Mouse (Mus musculus) ES-Bruce4 (cell line): ENCODE measurements around the gene Nat8f2. TPM values are rescaled to one million over a fixed set of nuclear protein-coding genes. Genes with fewer than 3 reads are reported as not detected.
"Not testable (repeated sequence)": the region's sequence is repeated elsewhere in the genome, so short reads cannot be mapped to it uniquely, and the experiment has no call there.

Source experiments
- H3K27ac ChIP-seq: 2 replicates; pipeline ENCODE4 v1.5.1; 2012; ENCODE audit warnings: low read length, inconsistent platforms; ENCODE audit not compliant: insufficient read depth
- H3K27me3 ChIP-seq: 2 replicates; pipeline ENCODE4 v1.6.1; 2012; ENCODE audit warnings: mild to moderate bottlenecking, low read length, inconsistent platforms; ENCODE audit not compliant: control insufficient read depth, poor library complexity, insufficient read depth, severe bottlenecking
- H3K36me3 ChIP-seq: 2 replicates; pipeline ENCODE4 v1.6.1; 2012; ENCODE audit warnings: inconsistent platforms, mild to moderate bottlenecking, low read length, moderate library complexity; ENCODE audit not compliant: control insufficient read depth, poor library complexity, insufficient read depth, severe bottlenecking
- H3K4me1 ChIP-seq: one replicate; pipeline ENCODE4 v1.8.1; 2011; ENCODE audit warnings: low read length; ENCODE audit not compliant: control insufficient read depth, insufficient read depth
- H3K4me3 ChIP-seq: 2 replicates; pipeline ENCODE4 v1.5.1; 2011; ENCODE audit warnings: low read depth, mild to moderate bottlenecking, low read length
- H3K9ac ChIP-seq: 2 replicates; pipeline ENCODE4 v1.6.1; 2012; ENCODE audit warnings: low read depth, mild to moderate bottlenecking, inconsistent platforms; ENCODE audit not compliant: poor library complexity, severe bottlenecking
- H3K9me3 ChIP-seq: replicated peaks from 2 replicates; pipeline ENCODE4 v1.6.1; 2012; ENCODE audit warnings: mild to moderate bottlenecking, low read length, inconsistent platforms; ENCODE audit not compliant: control insufficient read depth, poor library complexity, insufficient read depth, severe bottlenecking
- CTCF ChIP-seq: IDR thresholded peaks from one replicate; pipeline ENCODE4 v1.8.1; 2011; ENCODE audit warnings: low read depth, low read length
- EP300 ChIP-seq: IDR thresholded peaks from 2 replicates; pipeline ENCODE4 v1.6.1; 2011; ENCODE audit warnings: low read depth, low read length; ENCODE audit not compliant: insufficient read depth
- POLR2A ChIP-seq: IDR thresholded peaks from one replicate; pipeline ENCODE4 v1.8.1; 2011; ENCODE audit warnings: low read length; ENCODE audit not compliant: insufficient read depth
- polyA plus RNA-seq: library from polyadenylated mRNA; stranded (reverse); fragments of >200 nt; gene quantifications from 2 replicates; pipeline ENCODE4 v1.2.4, GENCODE M21; 2011; ENCODE audit warnings: low read depth; ENCODE audit not compliant: missing spikeins, insufficient read depth, insufficient read length

Gene Nat8f2
- polyA plus RNA-seq, 1 experiment = not detected

DNA sequence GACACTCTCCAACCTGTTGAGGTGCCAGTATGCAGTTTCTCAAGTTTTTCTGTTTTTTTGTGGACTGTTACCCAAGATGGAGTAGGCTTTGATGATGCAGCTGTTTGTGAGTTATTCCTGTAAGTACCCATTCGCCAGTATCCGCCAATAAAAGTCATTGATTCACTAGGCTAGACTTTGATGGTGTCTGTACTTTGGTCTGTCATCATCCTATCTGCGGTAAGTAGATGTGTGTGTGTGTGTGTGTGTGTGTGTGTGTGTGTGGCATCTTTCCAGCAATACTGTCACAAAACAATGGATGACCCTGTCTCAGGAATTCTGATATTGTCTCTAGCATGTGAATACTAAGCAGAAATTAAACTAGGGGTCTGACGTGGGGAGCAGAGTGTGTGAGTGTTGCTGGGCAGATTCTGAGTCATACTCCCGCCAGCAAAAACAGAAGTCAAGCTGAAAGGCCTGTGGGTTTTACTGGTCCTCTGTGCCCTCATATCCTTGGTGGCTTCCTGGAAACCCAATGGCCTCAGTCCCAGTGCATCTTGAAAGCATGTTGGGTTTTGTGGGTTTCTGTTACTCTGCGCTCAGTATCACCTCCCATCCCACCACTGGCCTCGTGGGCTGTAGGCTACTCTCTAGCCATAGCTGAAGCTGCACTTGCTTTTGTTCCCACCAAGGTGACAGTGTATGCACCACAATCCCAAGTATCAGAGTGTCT is 17.7 kb downstream of the Nat8f2 start:
- TF ChIP-seq EP300 = no peak
- TF ChIP-seq POLR2A = no peak
- TF ChIP-seq CTCF = no peak
- Histone ChIP-seq H3K27ac (no peak overlapping the region), H3K4me1 (peaks cover 10% of the 10 kb centered on the region), H3K9ac (no peak overlapping the region), H3K36me3 (no peaks in the 10 kb centered on the region), H3K4me3 (no peak overlapping the region), H3K27me3 (no peaks in the 10 kb centered on the region), H3K9me3 (0 out of 2 replicates have a peak, but pooled peaks cover 2% of the 10 kb centered on the region)

- Histone ChIP-seq H3K27me3 (no peaks in the 10 kb centered on the region), H3K9me3 (0 out of 2 replicates have a peak, but pooled peaks cover 2% of the 10 kb centered on the region), H3K36me3 (no peaks in the 10 kb centered on the region), H3K4me1 (peaks cover 10% of the 10 kb centered on the region), H3K27ac (no peak overlapping the region), H3K4me3 (no peak overlapping the region), H3K9ac (no peak overlapping the region)
- TF ChIP-seq CTCF (no peak), EP300 (0 out of 2 replicates have a peak, but pooled peaks have one; percentile 58)
These were observed 19.7 kb downstream of the Nat8f2 start for GRCm38 (mm10) chr6:85849240-85849639.

GRCm38 (mm10) chr6:85848140-85848539 is 20.8 kb downstream of the Nat8f2 start:
- Histone ChIP-seq H3K4me3 (no peak overlapping the region), H3K4me1 (peaks cover 10% of the 10 kb centered on the region), H3K9me3 (no peaks in the 10 kb centered on the region), H3K36me3 (no peaks in the 10 kb centered on the region), H3K9ac (no peak overlapping the region), H3K27me3 (no peaks in the 10 kb centered on the region), H3K27ac (no peak overlapping the region)
- TF ChIP-seq EP300 = peak; percentile 60; the same call in 1 of the 2 replicates
- no peak for TF ChIP-seq POLR2A

- Histone ChIP-seq H3K36me3 (no peaks in the 10 kb centered on the region), H3K4me3 (no peak overlapping the region), H3K4me1 (peaks cover 10% of the 10 kb centered on the region), H3K27ac (no peak overlapping the region), H3K9ac (no peak overlapping the region), H3K9me3 (no peaks in the 10 kb centered on the region), H3K27me3 (no peaks in the 10 kb centered on the region)
- TF ChIP-seq POLR2A (no peak), EP300 (no peak), CTCF (no peak)
These were observed 22.0 kb downstream of the Nat8f2 start for GRCm38 (mm10) chr6:85846921-85847320.

DNA sequence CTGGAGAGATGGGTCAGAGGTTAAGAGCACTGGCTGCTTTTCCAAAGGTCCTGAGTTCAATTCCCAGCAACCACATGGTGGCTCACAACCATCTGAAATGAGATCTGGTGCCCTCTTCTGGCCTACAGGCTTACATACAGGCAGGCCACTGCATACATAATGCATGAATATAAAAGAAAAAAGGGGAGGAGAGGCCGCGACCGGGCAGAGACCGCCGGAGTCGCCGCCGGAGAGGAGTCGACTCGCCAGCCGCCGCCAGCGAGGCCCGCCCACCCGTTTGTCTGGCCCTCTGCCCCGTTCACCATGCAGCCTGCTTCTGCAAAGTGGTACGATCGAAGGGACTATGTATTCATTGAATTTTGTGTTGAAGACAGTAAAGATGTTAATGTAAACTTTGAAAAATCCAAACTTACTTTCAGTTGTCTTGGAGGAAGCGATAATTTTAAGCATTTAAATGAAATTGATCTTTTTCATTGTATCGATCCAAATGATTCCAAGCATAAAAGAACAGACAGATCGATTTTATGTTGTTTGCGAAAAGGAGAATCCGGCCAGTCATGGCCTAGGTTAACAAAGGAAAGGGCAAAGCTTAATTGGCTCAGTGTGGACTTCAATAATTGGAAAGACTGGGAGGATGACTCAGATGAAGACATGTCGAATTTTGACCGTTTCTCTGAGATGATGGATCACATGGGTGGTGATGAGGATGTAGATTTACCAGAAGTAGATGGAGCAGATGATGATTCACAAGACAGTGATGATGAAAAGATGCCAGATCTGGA is 25.1 kb downstream of the Nat8f2 start:
- H3K36me3 ChIP-seq, H3K27me3 ChIP-seq, H3K27ac ChIP-seq, H3K4me1 ChIP-seq, H3K4me3 ChIP-seq, H3K9ac ChIP-seq, H3K9me3 ChIP-seq: not testable (repeated sequence)

- Histone ChIP-seq H3K36me3 (no peaks in the 10 kb centered on the region), H3K4me3 (no peak overlapping the region), H3K9me3 (no peaks in the 10 kb centered on the region), H3K9ac (no peak overlapping the region), H3K4me1 (no peaks in the 10 kb centered on the region), H3K27ac (no peak overlapping the region), H3K27me3 (no peaks in the 10 kb centered on the region)
- TF ChIP-seq CTCF (no peak), EP300 (no peak), POLR2A (no peak)
These were observed 29.0 kb downstream of the Nat8f2 start for GRCm38 (mm10) chr6:85839982-85840381.
